Mouse (Mus musculus): ENCODE measurements around the gene Gm36176.
"Not testable (repeated sequence)": the region's sequence is repeated elsewhere in the genome, so short reads cannot be mapped to it uniquely, and the experiment has no call there.

Gene Gm36176

GRCm38 (mm10) chr10:77846503-77846902 lies at the start of gene Gm36176:
Gene Gm36176 (plus strand): TSS chr10:77846803.
- no peak for DNase-seq (ENCODE audit: low read depth)

GRCm38 (mm10) chr10:77797677-77798076 lies 48.9 kb upstream of the Gm36176 start:
- DNase-seq (ENCODE audit: low read depth) = no peak

DNA sequence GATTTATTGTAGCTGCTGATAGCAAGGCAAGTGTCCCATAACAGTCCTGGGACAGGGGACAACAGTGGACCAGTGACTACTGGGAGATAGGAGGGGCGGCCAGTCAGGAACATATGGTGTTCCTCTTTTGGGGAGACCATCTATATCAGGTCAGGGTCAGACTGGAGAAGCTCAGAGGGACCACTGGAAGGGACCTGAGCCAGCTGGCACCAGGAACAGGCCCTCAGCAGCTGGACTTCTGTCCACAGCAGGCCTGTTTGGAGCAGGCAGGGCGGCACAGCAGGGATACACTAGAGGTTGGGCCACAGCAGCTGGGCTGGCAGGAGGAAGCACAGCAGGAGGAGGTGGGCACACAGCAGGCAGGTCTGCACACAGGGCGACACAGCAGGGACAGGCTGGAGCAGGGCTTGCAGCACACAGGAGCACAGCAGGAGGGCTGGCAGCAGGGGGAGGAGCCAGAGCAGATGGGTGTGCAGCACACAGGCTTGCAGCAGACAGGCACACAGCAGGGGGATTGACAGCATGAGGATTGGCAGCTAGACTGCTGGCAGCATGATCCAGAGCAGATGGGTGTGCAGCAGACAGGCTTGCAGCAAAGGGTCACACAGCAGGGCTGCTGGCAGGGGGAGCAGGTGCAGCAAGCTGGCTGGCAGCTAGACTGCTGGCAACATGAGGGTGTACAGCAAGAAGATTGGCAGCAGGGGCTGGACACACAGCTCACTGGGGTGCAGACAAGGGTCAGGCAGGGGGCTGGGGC lies 48.3 kb upstream of the Gm36176 start:
- DNase-seq (ENCODE audit: low read depth) = not testable (repeated sequence)

DNA sequence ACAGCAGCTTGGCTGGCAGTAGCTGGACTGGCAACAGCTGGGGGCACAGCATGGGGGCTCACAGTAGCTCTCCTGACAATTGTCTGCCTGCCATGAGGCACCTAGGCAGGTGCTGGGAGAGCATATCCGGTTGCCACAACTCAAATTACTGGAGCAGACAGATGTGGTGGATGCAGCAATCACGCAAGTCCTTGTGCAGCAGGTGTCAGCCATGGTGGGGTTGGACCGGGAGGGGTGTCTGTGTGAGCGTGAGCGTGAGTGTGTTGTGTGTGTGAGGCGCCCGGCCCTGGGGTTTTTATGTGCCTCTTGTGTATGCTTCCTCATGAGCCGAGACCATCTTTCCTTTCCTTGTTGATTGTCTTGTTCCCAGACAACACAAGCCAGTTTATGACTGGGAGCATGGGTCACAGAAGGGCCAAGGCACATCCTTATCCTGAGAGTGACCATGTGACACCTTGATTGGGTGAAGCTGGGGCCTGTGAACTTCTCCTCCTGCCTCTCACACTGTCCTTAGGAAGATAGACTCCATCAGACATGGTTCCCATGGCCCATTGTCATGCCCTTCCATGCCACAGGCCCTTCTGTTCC lies 47.6 kb upstream of the Gm36176 start, which contains the start of gene Gm19668:
Gm19668 (minus strand) TSS at position 213 of the 588 bp plus-strand sequence.
- no peak for DNase-seq (ENCODE audit: low read depth)

GRCm38 (mm10) chr10:77804095-77804494 lies 42.5 kb upstream of the Gm36176 start:
- DNase-seq (ENCODE audit: low read depth) = no peak

DNA sequence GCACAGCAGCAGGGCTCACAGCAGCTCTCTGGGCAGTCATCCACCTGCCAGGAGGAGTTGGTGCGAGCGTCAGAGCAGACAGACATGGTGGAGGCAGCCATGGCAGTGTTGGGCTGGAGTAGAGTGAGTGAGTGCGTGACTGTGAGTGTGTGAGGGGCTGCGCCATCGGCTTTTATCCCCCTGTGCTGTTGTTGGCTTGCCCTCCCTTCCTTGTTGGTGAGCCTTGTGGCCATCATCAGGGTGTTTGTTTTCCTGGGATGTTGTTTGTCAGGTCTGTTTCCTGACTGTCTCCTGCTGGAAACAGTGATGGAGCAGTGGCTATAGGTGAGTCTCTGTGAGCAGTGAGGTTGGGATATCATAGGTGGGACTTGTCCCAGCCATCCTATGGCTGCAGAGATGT lies 34.9 kb upstream of the Gm36176 start, which contains the start of gene Gm9507:
Gm9507 (minus strand) TSS at position 101 of the 400 bp plus-strand sequence.
- DNase-seq (ENCODE audit: low read depth) = no peak

- no peak for DNase-seq (ENCODE audit: low read depth)
These were observed 32.2 kb upstream of the Gm36176 start, which contains the start of gene Gm2696 for GRCm38 (mm10) chr10:77814382-77814781. Gene Gm2696 (plus strand): TSS chr10:77814682.

GRCm38 (mm10) chr10:77815514-77815913 lies 31.1 kb upstream of the Gm36176 start:
- DNase-seq (ENCODE audit: low read depth) = peak; percentile 42

GRCm38 (mm10) chr10:77818523-77818922 lies 28.1 kb upstream of the Gm36176 start:
- no peak for DNase-seq (ENCODE audit: low read depth)

- no peak for DNase-seq (ENCODE audit: low read depth)
These were observed 27.4 kb upstream of the Gm36176 start for GRCm38 (mm10) chr10:77819203-77819602.

GRCm38 (mm10) chr10:77826951-77827350 lies 19.7 kb upstream of the Gm36176 start, which contains the start of gene Krtap10-4:
Gene Krtap10-4 (minus strand): TSS chr10:77827095.
- DNase-seq (ENCODE audit: low read depth) = no peak

DNA sequence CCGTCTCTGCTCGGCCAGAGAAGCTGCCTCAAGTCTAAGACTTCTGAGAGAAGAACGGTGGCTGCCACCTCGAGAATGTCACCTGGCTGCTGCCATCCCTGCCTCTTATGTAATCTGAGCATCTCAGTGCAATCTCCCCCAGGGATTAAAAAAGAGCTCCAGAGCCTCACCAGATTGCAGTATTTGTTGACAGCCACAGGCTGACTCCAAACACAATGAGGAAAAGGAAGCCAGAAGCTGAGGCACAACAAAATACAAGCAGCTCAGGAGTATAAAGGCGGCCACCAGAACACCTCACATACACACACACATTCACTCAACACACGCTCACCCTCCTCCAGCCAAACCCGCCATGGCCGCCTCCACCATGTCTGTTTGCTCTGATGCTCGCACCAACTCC lies 11.0 kb upstream of the Gm36176 start, which contains the start of gene Krtap10-10:
Krtap10-10 (plus strand) TSS at position 301 of the 400 bp plus-strand sequence.
- no peak for DNase-seq (ENCODE audit: low read depth)

DNA sequence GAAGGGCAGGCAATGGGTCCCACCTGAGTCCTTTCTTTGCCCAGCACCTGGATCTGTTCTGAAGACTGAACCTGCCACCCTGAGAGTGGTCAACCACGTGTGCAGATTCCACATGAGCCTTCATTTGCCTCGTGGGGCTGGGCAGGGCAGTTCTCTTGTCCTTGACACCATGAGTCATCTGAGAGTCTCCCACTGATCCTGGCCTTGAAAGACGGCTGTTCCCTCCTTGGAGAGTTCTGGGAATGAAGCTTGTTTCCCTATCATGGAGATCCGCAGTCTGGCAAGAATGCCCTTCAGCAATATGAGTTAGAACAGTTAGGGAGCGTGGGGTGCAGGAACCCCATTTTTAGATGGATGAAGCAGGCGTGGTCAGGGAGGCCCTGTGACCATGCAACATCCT lies 7.6 kb upstream of the Gm36176 start:
- DNase-seq (ENCODE audit: low read depth) = no peak

DNA sequence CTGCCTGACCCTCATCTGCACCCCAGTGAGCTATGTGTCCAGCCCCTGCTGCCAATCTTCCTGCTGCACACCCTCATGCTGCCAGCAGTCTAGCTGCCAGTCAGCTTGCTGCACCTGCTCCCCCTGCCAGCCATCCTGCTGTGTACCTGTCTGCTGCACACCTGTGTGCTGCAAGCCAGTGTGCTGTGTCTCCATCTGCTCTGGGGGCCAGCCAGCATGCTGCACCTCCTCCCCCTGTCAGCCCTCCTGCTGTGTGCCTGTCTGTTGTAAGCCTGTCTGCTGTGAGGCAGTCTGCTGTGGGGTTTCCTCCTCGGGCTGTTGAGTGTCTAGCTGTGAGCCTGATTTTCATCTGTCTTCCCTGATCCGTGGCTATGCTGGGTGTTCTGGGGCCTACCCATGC lies 358 bp downstream of the Gm36176 start:
- DNase-seq (ENCODE audit: low read depth) = no peak

DNA sequence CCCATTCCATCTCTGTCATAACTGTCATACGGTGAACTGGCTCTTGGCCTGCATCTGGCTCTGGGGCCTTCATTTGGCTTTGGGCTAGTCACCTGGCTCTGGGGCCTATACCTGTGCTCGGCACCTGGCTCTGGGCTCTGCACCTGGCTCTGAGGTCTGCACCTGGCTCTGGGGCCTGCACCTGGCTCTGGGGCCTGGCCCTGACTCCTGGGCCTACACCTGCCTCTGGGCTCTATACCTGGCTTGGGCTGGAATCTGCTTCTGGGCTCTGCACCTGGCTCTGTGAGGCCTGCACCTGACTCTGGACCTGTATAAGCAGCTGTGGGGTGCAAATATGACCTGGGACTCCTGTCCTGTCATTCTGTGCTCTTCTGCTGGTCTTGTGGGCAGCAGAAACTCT lies 935 bp downstream of the Gm36176 start:
- DNase-seq (ENCODE audit: low read depth) = no peak

- DNase-seq (ENCODE audit: low read depth) = no peak
These were observed 6.0 kb downstream of the Gm36176 start, which contains the start of gene Gm10318 for GRCm38 (mm10) chr10:77852559-77852958. Gene Gm10318 (plus strand): TSS chr10:77852859.

- no peak for DNase-seq (ENCODE audit: low read depth)
These were observed 15.1 kb downstream of the Gm36176 start, which contains the start of gene Gm3285 for GRCm38 (mm10) chr10:77861675-77862074. Gene Gm3285 (plus strand): TSS chr10:77861975.

DNA sequence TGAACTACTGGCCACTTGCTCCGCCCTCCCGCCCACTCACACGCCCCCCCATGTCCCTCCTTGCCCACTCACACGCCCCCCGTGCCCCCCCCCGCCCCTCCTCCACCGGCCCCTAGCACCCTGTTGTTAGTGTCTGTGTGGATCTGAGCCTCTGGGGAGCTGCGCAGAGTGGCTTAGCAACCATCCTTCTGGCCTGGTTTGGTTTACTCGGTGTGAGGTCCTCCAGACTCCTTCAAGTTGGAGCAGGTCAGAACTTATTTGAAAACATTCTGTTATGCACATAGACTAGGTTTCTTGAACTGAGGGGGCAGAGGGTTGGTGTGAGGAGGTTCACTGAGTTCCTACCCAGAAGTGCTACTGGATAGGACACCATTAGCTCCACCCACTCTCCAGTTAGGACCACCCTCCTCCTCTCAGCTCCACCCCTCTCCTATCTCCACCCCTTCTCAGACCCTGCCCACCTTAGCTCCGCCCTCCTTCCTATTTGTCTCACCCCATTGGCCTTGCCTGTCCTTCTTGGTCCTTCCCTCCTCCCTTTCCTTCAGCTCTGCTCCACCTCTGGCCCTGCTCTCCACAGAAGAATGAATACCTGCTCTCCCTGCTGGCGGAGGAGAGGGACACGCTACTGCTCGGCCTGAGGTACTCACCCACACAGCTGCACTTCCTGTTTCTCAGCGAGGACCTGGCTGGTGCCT lies 17.6 kb downstream of the Gm36176 start:
- DNase-seq (ENCODE audit: low read depth) = peak; percentile 59

DNA sequence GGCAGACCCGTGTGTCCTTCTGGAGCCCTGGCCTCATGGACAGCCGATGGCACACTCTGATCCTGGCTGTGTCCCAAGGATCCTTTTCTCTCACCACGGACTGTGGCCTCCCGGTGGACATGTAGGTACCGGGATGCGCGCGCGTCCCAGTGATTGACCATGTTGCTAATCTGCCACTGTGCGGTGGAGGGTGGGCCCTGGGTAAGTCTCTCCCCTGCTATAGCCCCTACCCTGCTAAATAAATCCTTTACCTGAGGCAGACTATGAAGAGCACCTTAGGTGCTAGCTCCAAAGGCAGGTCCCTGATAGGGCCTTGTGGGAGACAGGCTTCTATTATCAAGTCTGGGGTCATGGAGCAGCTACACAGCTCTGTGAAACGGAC lies 18.1 kb downstream of the Gm36176 start:
- peak; percentile 6 for DNase-seq (ENCODE audit: low read depth)

DNA sequence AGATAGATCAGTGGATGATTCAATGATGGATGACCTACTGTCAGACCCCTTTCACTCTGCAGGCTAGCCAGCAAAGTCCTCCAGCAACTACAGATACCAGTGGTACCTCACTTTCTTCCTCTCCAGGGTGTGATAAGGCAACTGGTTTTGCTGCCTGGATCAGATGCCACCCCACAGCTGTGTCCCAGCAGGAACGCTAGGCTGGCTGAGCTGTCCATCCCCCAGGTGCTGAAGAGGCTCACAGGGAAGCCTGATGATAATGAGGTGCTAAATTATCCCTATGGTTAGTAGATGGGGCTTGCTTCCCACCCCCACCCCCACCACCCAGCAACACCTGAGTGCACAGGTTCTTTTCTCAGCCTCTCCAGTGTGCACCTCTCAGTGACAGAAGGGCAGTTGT lies 20.9 kb downstream of the Gm36176 start:
- no peak for DNase-seq (ENCODE audit: low read depth)

DNA sequence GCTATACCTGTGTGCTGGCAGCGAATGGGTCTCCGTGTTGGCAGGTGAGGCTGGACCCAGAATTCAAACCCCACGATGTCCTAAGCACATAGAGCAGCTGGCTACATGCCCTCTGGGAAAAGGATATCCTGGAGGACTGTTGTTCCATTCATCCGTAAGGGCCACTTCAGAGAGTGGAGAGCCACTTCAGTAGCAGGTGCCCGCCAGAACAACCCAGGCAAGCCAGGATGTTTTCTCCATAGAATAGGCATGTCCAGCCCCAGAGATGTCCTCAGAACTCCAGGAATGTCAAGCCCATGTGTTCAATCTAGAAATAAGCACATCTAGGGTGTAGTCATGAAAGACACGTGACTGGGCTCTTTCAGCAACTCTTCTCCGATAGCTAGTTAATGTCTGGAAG lies 23.0 kb downstream of the Gm36176 start:
- DNase-seq (ENCODE audit: low read depth) = no peak

DNA sequence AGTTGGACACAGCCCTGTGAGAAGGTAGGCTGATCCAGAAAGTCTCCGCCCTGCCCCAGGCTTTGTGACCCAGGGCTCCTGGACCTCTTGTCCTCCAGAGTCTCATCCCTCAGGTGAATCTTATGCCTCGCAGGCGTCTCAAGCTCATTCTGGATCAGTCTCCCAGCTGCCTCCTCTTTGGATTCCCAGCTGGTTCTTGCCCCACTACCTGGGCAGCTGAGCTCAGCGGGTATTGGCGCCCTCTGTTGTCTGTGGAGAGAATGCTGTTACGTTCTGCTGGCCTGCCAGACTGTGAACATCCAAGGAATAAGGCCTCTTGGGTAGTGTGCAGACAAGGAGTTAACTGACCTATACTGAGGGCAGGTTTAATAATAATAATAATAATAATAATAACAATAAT lies 32.4 kb downstream of the Gm36176 start:
- no peak for DNase-seq (ENCODE audit: low read depth)

DNA sequence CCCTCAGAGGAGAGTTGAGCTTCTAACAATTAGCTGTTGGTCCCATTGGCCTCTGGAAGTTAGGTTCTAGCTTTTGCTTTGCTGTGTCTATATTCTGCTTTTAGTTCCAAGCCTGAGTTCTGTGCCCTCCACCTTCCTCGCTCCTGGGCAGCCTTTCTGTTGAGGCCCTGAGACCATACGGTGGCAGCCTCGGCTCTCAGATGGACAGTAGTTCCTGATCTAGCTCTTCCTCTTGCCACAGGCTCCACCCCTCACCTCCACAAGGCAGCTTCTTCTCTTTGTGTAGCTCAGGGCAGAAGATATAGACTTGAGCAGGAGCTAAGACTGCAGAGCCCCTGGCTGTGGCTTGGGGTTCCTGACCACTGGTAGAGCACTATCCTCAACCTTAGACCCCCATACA lies 33.7 kb downstream of the Gm36176 start:
- DNase-seq (ENCODE audit: low read depth) = no peak
